Mouse (Mus musculus) limb, embryonic 14.5 days (tissue): ENCODE data around the gene Mettl6. TPM values are rescaled to one million over a fixed set of nuclear protein-coding genes. Genes with fewer than 3 reads are reported as not detected.

Experiments used
- ATAC-seq: fragments of 200-750 bp; cut with Nextera tagmentation; 2 replicates; pipeline ENCODE4 v1.8.0; 2017; ENCODE audit warnings: low read depth, moderate number of reproducible peaks, moderate TSS enrichment; ENCODE audit not compliant: low FRiP score
- DNase-seq: peaks from one replicate; pipeline ENCODE4 v3.0.0-alpha.2; 2015; ENCODE audit warnings: low spot score
- H3K27ac ChIP-seq: fragments of 300-500 bp; sonication (generic); replicated peaks from 2 replicates; pipeline ENCODE4 v1.5.1; 2014; ENCODE audit warnings: low read depth, mild to moderate bottlenecking, low read length, moderate library complexity, mixed read lengths
- H3K27me3 ChIP-seq: fragments of 300-500 bp; sonication (generic); 2 replicates; pipeline ENCODE4 v1.6.1; 2014; ENCODE audit warnings: low read length, mixed read lengths; ENCODE audit not compliant: control insufficient read depth, insufficient read depth
- H3K36me3 ChIP-seq: fragments of 300-500 bp; sonication (generic); 2 replicates; pipeline ENCODE4 v1.6.1; 2014; ENCODE audit warnings: mild to moderate bottlenecking, low read length, moderate library complexity, mixed read lengths; ENCODE audit not compliant: control insufficient read depth, insufficient read depth
- H3K4me1 ChIP-seq: fragments of 300-500 bp; sonication (generic); 2 replicates; pipeline ENCODE4 v1.6.1; 2014; ENCODE audit warnings: antibody characterized with exemption, low read length, mixed read lengths; ENCODE audit not compliant: control insufficient read depth, insufficient read depth
- H3K4me2 ChIP-seq: fragments of 300-500 bp; sonication (generic); replicated peaks from 2 replicates; pipeline ENCODE4 v1.6.1; 2014; ENCODE audit warnings: low read depth, mild to moderate bottlenecking, low read length, moderate library complexity; ENCODE audit not compliant: severe bottlenecking
- H3K4me3 ChIP-seq: fragments of 300-500 bp; sonication (generic); replicated peaks from 2 replicates; pipeline ENCODE4 v1.5.1; 2014; ENCODE audit warnings: low read length
- H3K9ac ChIP-seq: fragments of 300-500 bp; sonication (generic); 2 replicates; pipeline ENCODE4 v1.6.1; 2014; ENCODE audit warnings: mild to moderate bottlenecking, low read depth, low read length, moderate library complexity; ENCODE audit not compliant: severe bottlenecking
- H3K9me3 ChIP-seq: fragments of 300-500 bp; sonication (generic); 2 replicates; pipeline ENCODE4 v1.6.1; 2016; ENCODE audit warnings: low read length; ENCODE audit not compliant: control insufficient read depth
- POLR2A ChIP-seq: fragments of 200-500 bp; IDR thresholded peaks from 2 replicates; pipeline ENCODE4 v1.8.0; 2012; ENCODE audit warnings: inconsistent platforms, mild to moderate bottlenecking, moderate library complexity, borderline replicate concordance; ENCODE audit not compliant: insufficient read depth, insufficient read length; ENCODE audit errors: extremely low read depth
- WGBS: fragments of 180-500 bp; shearing (Covaris S2); extraction: QIAGEN DNeasy Blood & Tissue Kit; methylation state at CpG from one replicate; pipeline ENCODE4 v1.1.7; 2014; 5-methylcytosine and 5-hydroxymethylcytosine counted together
- polyA plus RNA-seq, 2 experiments: library from polyadenylated mRNA; depleted of rRNA in 1 of 2; stranded (reverse) in 1 of 2; unstranded in 1 of 2; fragments of >200 nt; fragmentation: Nextera tagmentation in 1 of 2; extraction: Ambion mirVana in 1 of 2; gene quantifications; 2 replicates each; pipeline versions ENCODE4 v1.2.1 to v1.2.3; 2012 to 2014

The Mettl6 gene
- polyA plus RNA-seq, 2 experiments, result 31.3 to 59.8 TPM

DNA sequence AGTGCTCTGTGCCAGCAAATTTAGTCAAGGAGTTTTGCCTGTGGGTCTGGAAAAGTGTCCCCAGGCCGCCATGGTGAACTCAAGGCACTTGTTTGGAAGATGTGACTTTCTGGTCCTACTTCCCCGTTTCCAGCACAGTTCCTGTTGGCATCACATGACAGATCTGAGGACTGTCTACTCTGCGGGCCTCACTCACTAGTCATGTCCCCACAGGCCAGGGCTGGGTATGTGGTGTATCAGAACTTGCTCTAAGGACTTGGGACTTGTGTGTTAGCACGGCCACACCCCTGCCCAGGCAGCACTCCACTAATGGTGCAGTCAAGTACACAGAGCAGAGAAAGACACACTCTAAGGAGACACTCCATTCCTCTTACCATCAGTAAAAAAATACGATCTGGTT lies 12.4 kb downstream of the Mettl6 start:
- WGBS, result 92% methylated on average over 5 of the region's 5 CpGs

DNA sequence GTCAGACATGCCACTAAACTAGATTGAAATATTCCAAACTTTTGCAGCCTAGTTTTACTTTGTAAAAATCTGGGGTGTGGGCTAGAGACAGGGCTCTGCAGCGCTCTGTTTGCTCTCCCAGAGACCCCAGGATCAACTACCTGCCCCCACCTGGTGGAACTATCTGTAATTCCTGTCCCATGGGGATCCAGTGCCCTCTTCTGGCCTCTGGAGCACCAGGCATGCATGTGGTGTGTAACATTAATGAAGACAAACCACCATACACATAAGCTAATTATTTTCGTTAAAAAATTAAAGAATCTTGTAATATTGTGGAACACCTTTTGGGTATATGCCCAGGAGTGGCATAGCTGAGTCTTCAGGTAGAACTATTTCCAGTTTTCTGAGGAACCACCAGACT lies 21.5 kb downstream of the Mettl6 start:
- no peak for ATAC-seq
- H3K36me3 ChIP-seq, result 0 out of 2 replicates have a peak, but pooled peaks cover 4% of the 10 kb centered on the region

More for the DNA sequence above, 12.4 kb downstream of the Mettl6 start:
- Histone ChIP-seq H3K4me3 (no peak overlapping the region), H3K27me3 (no peaks in the 10 kb centered on the region), H3K9ac (no peak overlapping the region), H3K36me3 (peaks cover 88% of the 10 kb centered on the region), H3K4me1 (no peaks in the 10 kb centered on the region), H3K4me2 (no peak overlapping the region), H3K27ac (no peak overlapping the region), H3K9me3 (no peaks in the 10 kb centered on the region)
- TF ChIP-seq POLR2A, result no peak
- DNase-seq (no peak), ATAC-seq (no peak)

DNA sequence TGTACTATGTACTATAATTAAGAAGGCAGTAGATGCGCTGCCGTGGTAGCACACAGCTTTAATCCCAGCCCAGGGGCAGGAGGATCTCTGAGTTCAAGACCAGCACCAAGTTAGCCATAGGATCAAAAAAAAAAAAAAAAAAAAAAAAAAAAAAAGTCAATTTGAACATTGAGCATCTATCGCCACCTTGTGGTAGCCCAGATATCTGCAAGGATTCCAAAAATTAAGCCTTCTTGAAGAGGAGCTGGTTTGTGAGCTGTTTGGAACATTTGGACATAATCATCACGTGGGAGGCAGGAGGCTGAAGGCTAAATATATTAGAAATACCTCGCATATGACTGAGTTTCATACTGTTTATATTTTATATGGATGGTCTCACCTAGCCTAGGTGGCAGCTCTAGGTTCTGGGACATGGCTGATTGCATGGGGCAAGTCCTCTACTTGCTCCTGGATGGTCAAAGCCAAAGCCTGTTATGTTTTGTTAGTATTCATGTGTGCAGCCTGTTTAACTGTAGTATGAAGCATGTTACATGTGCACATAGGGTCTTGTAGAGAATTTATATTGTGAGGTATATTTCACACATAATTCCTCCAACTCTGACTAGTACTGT lies 22.3 kb downstream of the Mettl6 start:
- ATAC-seq (peak; percentile 41; the same call in 1 of the 2 replicates), DNase-seq (peak; percentile 81)
- WGBS, result 4% methylated on average over 5 of the region's 5 CpGs
- Histone ChIP-seq H3K4me3 (no peak overlapping the region), H3K36me3 (no peaks in the 10 kb centered on the region), H3K4me1 (no peaks in the 10 kb centered on the region), H3K9ac (no peak overlapping the region), H3K27ac (no peak overlapping the region), H3K4me2 (no peak overlapping the region), H3K27me3 (no peaks in the 10 kb centered on the region), H3K9me3 (no peaks in the 10 kb centered on the region)
- TF ChIP-seq POLR2A, result no peak

More for the DNA sequence above, 21.5 kb downstream of the Mettl6 start:
- no peak for DNase-seq
- Histone ChIP-seq H3K9ac (no peak overlapping the region), H3K27me3 (no peaks in the 10 kb centered on the region), H3K4me2 (no peak overlapping the region), H3K4me3 (no peak overlapping the region), H3K27ac (no peak overlapping the region), H3K4me1 (no peaks in the 10 kb centered on the region), H3K9me3 (no peaks in the 10 kb centered on the region)
- no peak for TF ChIP-seq POLR2A
- 82% methylated on average over 2 of the region's 2 CpGs for WGBS

DNA sequence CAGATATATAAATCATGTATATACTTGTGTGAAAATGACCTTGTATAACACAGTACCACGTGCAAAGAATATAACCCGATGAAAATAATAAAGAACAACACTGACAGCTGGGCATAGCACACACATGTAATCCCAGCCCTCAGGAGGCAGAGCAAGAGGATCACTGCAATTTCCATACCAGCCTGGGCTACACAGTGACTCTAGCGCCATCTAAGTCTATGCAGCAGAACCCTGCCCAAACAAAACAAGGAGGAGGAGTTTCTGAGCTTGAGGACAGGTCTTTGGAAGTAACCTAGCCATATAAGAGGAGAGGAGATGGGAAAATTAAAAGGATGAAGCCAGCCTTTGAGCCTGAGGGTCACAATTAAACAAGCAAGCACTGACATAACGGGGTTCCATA lies 25.1 kb downstream of the Mettl6 start:
- WGBS, result 48% methylated on average over 4 of the region's 4 CpGs
- H3K4me1 ChIP-seq, result no peaks in the 10 kb centered on the region
- no peak overlapping the region for H3K4me2 ChIP-seq
- ATAC-seq, result no peak
- DNase-seq, result no peak
- H3K4me3 ChIP-seq, result no peak overlapping the region
- no peak for TF ChIP-seq POLR2A
- no peak overlapping the region for H3K9ac ChIP-seq
- H3K36me3 ChIP-seq, result no peaks in the 10 kb centered on the region
- no peaks in the 10 kb centered on the region for H3K27me3 ChIP-seq
- no peak overlapping the region for H3K27ac ChIP-seq
- no peaks in the 10 kb centered on the region for H3K9me3 ChIP-seq

DNA sequence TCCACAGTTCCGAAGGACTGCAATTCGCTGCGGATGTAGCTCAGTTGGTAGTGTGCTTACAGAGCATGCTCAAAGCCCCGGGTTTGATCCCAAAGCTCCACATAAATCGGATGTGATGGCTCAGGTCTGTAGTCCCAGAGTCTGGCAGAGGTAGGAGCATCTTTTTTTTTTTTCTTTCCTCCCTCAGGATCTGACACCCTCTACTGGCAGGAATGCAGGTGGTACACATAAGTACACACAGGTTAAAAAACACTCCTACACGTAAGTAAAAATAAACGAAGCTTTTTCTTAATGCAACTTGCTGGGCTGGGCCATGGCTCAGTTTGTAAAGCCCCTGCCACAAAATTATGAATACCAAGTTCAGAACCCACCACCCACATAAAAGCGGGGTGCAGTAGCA lies 30.7 kb downstream of the Mettl6 start:
- no peak for TF ChIP-seq POLR2A
- Histone ChIP-seq H3K4me3 (no peak overlapping the region), H3K27ac (no peak overlapping the region), H3K9me3 (no peaks in the 10 kb centered on the region), H3K4me2 (no peak overlapping the region), H3K27me3 (no peaks in the 10 kb centered on the region), H3K36me3 (no peaks in the 10 kb centered on the region), H3K4me1 (0 out of 2 replicates have a peak, but pooled peaks cover 5% of the 10 kb centered on the region), H3K9ac (no peak overlapping the region)
- DNase-seq (no peak), ATAC-seq (no peak)
- 47% methylated on average over 8 of the region's 8 CpGs for WGBS
